Mouse (Mus musculus) lung, postnatal 10 days (tissue): Measurements from ENCODE around the gene Pon3.
"Not testable (repeated sequence)": the region's sequence is repeated elsewhere in the genome, so short reads cannot be mapped to it uniquely, and the experiment has no call there.

ENCODE experiments used
- DNase-seq: peaks from one replicate; pipeline ENCODE4 v3.0.0; 2021

The Pon3 gene

DNA sequence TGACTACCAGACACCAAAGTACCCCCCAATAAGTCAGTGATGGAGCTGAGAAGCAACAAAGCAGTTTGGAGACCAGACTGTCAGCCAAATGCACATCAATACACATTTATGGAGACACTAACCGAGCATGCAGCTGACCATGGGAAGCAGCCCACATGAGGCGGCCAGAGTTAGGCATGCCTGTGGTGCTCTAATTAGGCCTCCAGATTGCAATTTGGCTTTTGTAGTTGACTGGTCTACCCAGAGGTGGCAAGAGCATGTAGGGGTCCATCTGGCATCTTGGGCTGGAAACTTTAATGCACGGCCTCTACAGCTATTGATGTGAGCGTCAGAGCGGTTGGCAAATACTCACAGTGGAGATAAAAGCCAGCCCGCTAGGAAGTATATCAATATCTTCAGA, 10.2 kb downstream of the Pon3 start:
- DNase-seq = no peak

DNA sequence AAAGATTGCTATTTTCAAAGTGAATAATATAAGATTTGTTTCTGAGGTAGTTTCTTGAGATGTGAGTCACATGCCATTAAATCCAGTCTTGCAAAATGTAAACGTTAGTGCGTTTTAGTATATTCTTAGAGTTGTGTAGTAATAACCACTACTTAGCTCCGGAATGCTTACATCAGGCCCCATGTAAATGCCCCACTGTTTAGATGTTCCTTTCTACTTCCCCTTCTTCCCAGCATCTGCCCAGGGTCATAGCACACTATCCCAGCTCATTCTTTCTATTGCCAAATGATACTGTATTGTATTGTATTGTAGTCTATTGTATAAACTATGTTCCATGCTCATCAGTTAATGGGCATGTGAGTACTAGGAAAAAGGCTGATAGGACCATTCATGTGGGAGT, 17.3 kb downstream of the Pon3 start:
- no peak for DNase-seq

DNA sequence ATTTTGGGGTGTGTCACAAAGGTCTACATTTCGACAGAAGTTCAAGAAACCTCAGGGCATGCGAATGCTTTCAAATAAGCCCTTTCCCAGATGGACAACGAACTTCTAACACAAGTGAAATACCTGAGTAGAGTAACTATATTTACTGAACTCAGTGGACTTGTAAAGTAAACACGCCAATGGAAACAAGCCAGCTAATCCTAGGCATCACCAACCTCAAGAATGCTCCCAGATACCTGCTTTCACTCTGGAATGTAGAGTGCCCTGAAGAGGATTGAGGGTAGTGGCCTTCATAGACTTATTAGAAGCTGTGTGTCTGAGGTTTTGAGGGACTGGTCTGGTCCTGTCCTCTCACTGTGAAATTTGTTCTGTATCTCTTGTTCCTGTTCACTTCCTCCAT, 18.6 kb downstream of the Pon3 start:
- DNase-seq = peak; percentile 51

DNA sequence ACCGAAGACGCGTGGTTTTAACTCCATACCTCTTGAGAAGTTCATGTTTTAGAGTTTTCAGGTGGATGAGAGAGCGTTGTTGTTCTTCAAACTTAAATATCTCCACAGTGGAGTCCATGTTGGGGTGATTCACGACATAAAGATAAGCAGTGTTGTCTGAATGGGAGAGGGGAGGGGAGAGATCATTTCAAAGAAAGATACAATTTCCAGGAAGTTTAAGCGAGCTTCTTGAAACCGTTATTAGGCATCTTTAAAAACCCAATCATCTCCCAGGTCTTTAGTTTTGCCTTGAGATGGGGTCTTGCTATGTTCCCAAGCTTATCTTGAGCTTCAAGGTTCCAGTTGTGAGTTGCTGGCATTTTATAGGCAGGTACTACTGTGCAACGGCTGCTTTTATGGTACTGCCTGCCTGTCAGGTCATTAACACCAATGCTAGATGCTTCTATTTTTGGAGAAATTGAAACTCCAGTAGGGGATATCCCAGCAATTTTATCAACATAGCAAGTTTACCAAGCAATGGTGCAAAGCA, 19.2 kb downstream of the Pon3 start:
- no peak for DNase-seq

DNA sequence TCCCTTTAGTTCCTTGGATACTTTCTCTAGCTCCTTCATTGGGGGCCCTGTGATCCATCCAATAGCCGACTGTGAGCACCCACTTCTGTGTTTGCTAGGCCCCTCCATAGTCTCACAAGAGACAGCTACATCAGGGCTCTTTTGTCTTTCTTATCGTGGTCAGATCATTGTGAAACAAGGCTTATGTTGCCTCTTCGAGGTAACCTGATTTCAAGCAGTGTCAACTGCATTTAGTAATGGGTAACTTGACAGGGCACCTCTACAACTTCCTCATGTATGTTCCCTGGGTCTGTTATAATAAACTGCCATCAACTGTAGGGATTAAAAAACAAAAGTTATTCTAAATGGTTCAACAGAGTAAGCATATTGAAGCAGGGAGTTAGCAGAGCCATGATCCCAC, 21.5 kb downstream of the Pon3 start:
- no peak for DNase-seq

DNA sequence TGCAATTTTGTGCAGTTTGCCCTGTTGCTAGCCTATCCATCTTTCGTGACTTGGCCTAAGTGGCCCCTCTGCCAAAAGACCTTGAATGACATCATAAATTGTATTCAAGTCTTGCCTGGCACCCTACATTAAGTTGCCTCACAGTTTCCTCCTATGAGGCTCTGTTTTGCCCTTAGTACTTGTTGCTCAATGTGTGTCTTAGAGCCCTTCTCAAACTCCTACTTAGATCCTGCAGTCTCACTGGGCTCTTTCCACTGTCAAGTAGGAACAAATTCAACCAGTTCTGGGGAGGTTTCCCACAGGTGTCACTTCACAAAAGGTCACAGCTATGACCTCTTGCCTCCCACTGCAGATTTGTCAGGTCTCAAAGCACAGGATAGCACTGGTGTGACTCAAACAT, 22.3 kb downstream of the Pon3 start:
- DNase-seq = peak; percentile 16

DNA sequence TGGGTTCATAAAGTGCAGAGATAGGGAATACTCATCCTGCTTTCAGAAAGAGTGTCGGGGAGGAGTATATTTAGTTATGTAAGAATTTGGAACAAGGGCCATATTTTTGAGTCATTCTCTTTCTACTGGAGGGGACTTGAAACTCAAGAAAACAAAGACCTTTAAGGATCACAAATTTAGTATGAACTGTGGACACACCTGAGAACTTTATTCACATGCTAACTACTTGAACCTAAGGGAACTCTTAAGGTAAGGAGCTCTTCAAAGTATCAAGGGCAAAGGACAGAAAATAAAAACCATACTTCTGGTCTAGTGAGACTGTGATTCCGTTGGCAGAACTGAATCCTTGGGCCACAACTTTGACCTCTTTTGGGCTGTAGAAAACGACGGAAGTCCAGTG, 24.1 kb downstream of the Pon3 start:
- no peak for DNase-seq

DNA sequence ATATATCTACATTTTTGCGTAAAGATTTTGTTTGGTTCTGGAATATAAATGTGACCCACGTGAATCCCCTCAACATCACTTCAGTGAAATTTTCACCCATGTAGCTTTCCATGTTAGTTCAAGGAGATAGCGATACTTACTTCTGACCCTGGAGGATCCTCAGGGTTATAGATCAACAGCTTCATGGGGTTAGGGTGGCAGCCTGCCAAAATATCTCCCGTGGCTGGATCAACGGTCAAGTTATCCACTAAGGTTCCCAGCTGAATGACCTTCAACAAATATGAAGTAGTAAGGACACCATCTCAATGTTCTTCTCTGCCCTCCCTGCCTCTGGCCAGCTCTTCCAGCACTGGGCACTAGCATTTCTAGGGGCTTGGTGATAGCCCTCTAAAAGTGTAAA, 25.8 kb downstream of the Pon3 start:
- no peak for DNase-seq

DNA sequence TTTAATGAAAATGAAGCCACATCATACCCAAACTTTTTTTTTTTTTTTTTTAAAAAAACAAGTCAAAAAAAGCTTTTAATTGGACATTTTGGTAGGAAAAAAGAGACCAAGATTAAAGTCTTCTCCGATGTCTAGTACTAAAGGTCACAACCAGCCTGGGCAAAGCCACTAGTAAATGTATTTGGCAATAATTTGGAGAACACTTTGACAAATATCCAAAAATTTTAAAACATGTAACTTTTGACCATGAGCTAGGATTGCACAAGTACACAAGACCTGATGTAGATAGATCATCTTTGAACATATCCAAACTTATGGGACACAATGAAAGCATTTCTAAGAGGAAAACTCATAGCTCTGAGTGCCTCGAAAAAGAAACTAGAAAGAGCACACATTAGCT, 32.5 kb downstream of the Pon3 start:
- not testable (repeated sequence) for DNase-seq

DNA sequence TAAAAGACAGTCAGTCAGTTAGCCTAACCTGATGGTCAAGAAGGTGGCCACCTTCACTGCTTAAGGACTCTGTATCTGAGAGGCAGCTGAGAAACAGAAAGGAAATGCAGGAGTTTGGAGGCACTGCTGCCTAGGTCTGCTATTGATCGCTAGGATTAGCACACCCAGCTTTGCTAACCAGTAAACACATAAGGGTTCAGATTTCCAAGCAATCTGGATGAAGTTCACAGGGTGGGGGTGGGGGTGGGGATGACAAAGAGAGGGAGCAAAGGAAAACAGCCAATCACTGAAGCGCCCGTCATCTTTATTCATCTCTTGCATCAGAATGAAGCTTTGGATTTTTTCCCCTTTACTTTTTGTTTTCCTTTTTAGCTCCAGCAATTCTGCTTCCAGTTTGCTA, 34.0 kb downstream of the Pon3 start:
- no peak for DNase-seq

DNA sequence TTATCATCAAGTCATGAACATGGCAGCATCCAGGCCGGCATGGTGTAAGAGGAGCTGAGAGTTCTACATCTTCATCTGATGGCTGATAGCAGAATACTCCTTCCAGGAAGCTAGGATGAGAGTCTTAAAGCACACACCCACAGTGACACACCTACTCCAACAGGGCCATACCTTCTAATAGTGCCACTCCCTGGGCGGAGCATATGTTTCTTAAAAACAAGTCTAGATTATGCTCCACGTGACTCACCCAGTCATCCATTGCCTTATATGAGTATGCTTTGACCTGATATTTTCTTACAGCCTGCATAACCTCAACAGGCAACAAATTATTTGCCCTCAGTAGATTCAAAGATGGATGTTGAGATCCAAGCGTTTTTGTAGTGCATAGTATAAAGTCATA, 37.9 kb downstream of the Pon3 start:
- DNase-seq = no peak

DNA sequence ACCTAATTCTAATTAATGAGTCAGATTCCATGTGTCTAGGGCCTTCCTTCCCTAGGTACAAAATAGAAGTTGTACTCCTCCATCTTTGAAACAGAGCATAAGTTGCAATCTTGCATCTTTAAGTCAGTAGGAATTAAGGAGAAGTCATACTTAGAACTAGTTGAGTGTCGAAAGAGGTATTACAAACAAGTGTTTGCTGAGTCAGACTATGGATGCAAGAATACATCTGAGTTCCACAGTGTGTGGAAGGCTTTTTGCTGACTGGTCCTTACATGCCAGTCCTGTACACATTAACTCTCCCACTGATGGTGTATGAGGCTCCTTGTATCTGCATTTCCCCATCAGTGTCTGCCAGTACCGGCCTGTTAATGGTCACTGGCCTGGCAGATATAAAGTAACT, 48.3 kb downstream of the Pon3 start:
- no peak for DNase-seq

DNA sequence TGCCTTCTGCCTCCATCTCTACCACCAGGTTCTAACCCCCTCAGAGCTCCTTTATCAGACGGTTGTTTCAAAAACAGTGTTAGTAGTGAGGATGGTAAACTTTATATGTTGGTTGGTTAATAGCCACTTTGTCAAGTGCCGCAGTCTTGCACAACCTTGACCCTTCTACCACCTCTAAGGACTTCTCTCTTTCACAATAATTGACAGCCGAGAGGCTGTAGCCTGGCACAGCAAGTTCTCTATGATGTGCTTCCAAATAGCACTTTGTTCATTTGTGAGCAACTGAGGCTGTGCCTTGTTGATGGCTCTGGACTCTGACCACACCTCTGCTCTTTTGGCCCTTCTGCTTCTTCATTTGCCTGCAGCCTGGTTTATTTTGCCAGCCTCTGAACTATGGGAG, 56.2 kb downstream of the Pon3 start:
- DNase-seq = peak; percentile 48

DNA sequence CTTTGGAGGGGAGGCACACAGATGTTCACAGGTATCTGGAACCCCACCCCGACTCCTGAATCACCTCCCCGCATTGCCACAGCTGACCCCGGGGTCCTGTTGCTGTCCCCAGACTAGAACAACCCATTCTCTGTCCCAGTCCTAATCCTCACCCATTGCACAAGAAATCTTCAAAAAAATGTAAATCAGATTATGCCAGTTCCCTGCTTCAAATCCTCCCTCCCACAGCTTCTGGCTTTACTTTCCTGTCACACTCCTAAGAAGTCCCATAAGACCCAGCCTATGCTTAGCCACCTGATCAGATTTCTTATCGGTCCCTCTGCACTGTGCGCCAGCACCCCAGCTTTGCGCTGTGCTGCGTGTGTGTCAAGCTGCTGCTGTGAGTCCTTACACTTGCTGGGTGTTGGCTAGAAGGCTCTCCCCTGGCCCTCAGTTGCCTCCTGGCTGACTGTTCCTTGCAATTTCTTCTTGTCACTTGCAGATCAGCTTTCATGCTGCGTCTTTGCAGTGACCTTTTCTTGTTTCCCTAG, 56.6 kb downstream of the Pon3 start:
- no peak for DNase-seq

DNA sequence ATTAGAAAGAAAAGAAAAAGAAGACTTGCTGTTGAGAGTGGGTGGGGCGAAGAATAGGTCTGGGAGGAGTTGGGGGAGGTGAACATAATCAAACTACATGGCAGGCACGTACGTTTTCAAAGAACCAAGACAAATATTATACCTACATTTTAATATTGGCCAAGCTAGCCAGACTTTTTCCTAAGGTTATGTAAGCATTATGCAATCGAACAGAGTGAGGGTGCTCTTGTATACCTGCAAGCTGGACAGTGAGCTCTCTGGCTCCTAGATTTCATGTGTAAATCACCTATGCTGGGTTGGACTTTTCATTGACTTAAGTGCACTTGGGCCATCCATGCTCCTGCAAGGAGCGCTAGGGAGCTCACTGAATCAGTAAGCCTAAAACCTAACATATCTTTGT, 57.5 kb downstream of the Pon3 start:
- no peak for DNase-seq

DNA sequence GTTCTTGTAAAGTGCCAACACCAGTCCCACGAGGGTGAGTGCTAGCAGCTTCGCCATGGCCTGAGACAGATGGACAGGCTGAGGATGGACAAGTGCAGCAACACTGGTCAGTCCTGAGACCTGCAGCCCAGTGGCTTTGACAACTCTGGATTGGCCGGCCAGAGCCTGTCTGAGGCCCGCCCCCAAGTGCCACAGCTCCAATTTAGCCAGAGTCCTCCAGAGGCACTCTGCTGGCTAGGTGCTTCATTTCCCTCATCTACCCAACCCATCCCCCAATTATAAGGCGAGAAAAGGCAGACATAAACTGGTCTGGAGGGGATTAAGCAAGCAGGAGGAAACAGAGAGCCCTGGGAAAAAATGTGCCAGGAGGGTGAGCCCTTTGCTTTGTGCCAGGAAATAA, 62.4 kb downstream of the Pon3 start, which contains the start of gene Pon1:
Gene Pon1, minus strand, starts transcription at position 254 of the 400 bp plus-strand sequence.
- peak; percentile 28 for DNase-seq

DNA sequence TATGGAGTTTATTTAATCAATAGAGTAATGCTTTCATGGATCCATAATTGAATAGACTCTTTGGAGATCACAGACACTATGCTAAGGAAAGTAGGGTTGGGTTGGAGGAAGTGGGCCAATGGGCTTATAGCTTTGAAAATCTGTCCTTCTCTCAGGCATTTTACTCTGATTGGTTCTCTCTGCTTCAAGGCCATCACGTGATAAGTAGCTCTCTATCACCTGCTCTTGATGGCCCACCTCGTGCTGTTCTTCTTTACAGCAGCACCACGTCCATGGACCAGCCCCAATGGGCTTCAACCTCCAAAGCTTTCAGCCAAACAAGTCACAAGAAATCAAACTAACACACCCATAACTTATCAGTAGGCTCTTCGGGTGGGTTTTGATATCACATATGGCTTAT, 65.3 kb downstream of the Pon3 start:
- no peak for DNase-seq

DNA sequence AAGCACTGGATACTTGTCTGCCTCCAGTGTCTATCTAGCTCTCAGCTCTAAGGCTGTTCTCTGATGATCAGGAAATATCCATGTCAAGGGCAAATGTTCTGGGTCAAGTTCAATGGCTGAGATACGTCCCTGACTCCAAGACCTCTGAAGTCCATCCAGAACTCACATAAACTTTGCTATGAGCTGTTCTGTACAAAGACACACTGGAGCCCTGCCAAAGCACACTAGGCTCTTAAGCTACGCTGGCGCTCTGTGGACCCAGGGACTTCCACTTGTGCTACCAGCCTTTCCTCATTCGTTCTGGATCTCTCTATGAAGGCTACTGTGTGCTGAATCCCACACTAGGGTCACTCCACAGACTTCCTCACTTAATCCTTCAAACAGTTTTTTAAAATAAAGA, 66.6 kb downstream of the Pon3 start:
- peak; percentile 73 for DNase-seq

DNA sequence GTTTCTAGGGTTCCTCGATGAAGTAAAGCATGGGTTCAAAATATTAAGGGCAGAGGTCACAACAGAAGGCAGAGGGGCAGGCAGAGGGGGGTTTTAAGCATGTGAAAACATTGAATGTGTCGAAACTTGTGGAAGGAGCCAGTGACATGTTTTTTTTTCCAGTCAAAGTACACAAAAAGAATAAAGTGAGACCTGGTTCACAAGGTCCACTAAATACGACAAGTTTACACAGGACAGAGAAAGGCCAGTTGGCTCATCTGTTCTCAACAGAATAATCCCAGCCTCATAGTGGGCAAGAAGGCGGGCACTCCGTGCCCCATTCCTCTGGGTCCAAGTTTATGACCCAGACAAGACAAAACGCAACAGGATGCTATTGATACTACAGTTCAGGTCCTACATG, 67.1 kb downstream of the Pon3 start:
- no peak for DNase-seq

DNA sequence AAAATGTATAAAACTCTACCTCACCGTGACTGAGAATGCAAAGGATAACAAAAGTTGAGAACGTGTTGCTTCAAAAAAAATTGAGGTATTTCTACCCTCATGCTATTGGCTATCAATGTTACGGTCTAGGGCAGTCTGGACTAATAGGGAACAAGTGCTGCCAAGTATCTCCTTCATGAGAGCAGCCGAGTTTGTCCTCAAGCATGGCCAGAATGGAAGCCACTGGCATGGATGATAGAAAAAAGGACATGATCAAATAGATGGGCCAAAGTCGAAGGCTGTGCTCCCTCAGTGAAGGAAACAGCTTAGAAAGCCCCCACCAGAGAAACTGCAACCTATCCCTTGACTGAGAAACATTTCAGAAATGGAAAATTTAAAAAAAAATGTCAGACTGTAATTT, 68.0 kb downstream of the Pon3 start:
- no peak for DNase-seq

DNA sequence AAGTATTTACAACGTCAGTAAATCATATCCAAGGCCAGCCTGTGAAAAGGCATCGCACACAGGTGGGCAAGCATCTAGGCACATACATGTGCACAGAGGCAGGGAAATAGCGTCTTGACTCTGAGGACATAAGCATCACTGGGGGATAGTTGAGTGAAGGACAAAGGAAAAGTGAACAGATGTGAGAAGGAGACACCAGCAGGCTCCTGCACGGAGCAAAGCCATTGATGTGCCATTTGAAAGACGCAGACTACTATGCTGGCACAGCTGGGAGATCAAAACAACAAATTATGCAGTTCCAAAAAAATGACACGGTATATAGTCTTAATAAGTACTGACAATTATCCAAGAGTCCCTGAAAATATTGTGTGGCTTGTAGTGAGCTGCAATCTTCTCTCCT, 68.5 kb downstream of the Pon3 start:
- no peak for DNase-seq

DNA sequence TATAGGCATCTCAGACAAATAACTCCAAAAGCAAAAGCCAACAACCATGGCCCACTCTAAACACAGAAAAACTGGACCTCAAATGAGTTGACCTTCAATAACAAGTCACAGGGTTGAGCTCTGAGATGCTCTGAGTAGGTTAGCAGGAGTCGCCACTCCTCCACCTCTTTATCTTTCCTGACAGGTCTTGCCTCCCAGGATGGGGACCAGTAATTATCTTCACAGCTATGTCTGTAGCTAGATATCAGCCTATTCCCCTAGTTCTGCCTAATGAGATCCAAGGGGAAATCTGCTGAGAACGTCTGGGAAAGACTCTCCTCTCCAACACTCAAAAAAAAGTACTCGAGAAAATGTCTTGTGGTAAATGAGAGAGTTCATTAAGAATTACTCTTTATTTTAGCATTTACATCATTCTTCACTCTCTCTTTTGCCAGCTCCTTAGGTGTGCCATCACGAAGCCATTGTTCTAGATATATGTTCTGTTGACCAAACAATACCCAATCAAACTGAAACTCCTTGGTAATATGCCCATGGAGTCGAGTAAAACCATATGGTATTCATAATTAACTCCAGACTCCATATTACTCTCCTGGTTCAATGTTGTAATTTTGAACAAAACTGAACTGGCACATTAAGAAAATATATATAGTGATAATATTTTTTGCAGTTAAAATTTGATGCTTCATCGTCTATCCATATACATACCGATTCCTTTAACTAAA, 69.7 kb downstream of the Pon3 start:
- DNase-seq = no peak

DNA sequence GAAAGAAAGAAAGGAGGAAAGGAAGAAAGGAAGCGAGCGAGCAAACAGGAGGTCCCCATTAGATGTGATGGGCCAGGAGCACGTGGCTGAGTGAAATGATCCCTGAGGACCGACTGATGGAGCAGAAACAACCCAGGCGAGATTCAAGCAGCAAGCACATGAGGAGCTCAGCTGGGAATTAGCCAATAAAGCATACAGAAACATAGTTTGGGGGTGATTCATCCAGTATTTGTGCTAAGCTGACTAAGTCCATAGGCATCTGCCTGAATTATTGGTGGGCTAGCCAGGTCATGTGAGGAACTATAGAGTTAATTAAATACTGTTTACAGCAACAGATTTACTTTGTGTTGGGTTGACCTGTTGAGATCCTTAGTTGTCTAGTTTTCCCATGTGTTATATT, 75.4 kb downstream of the Pon3 start:
- no peak for DNase-seq

DNA sequence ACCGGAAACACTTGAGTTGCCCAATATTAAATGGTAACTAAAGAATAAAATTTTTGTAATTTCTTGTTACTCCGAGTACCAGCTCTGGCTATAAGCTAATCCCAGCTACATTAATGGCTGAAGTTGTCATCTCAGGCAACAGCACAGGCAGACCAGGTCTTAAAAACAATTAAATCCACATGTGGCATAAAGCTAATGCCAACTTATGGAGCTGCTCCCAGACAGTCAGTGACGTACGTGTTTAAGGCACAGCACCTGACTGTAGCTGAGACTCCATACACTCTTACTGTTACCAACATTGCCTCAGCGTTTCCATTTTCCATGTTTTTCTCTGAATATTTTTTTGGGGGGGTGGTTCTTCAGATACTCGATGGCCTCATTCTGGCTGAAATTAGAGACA, 76.9 kb downstream of the Pon3 start:
- DNase-seq = no peak
